Mouse (Mus musculus) liver, adult 2 months (tissue): ENCODE measurements around the gene Ninj1. TPM values are rescaled to one million over a fixed set of nuclear protein-coding genes. Genes with fewer than 3 reads are reported as not detected.

Experiments used
- DNase-seq: peaks from one replicate; pipeline ENCODE4 v3.0.0-alpha.2; 2011; ENCODE audit warnings: low read depth, low spot score; ENCODE audit errors: extremely low read depth
- H3K27ac ChIP-seq: fragments of 200-500 bp; replicated peaks from 2 replicates; pipeline ENCODE4 v1.5.1; 2012; ENCODE audit warnings: low read depth, mild to moderate bottlenecking, control low read depth, inconsistent platforms, low read length; ENCODE audit not compliant: insufficient read depth
- H3K27me3 ChIP-seq: fragments of 200-500 bp; 2 replicates; pipeline ENCODE4 v1.6.1; 2012; ENCODE audit warnings: mild to moderate bottlenecking, moderate library complexity, low read length, inconsistent platforms; ENCODE audit not compliant: control insufficient read depth, insufficient read depth
- H3K36me3 ChIP-seq: fragments of 200-500 bp; 2 replicates; pipeline ENCODE4 v1.6.1; 2012; ENCODE audit warnings: low read length, inconsistent platforms; ENCODE audit not compliant: control insufficient read depth, insufficient read depth
- H3K4me1 ChIP-seq: fragments of 200-500 bp; 2 replicates; pipeline ENCODE4 v1.6.1; 2011; ENCODE audit warnings: low read length; ENCODE audit not compliant: control insufficient read depth, insufficient read depth
- H3K4me3 ChIP-seq: fragments of 200-500 bp; 2 replicates; pipeline ENCODE4 v1.5.1; 2011; ENCODE audit warnings: low read depth, mild to moderate bottlenecking, control low read depth, low read length, moderate library complexity; ENCODE audit not compliant: insufficient read depth
- H3K79me2 ChIP-seq: fragments of 200-500 bp; 2 replicates; pipeline ENCODE4 v1.6.1; 2012; ENCODE audit warnings: inconsistent platforms, mild to moderate bottlenecking, low read length, moderate library complexity; ENCODE audit not compliant: control insufficient read depth, insufficient read depth
- H3K9ac ChIP-seq: fragments of 200-500 bp; 2 replicates; pipeline ENCODE4 v1.6.1; 2012; ENCODE audit warnings: low read depth, mild to moderate bottlenecking, control low read depth, inconsistent platforms, low read length
- CTCF ChIP-seq: fragments of 200-500 bp; IDR thresholded peaks from 2 replicates; pipeline ENCODE4 v1.5.1; 2011; ENCODE audit warnings: low read depth, low read length, control low read depth
- POLR2A ChIP-seq: fragments of 200-500 bp; IDR thresholded peaks from 2 replicates; pipeline ENCODE4 v1.6.1; 2011; ENCODE audit warnings: low read length, control low read depth; ENCODE audit not compliant: insufficient read depth; ENCODE audit errors: extremely low read depth
- WGBS: fragments of 180-500 bp; shearing (Covaris S2); methylation state at CpG from one replicate; pipeline ENCODE4 v1.1.7; 2018; 5-methylcytosine and 5-hydroxymethylcytosine counted together
- polyA plus RNA-seq: library from polyadenylated mRNA; depleted of rRNA; stranded (reverse); fragments of >200 nt; gene quantifications from 2 replicates; pipeline ENCODE4 v1.2.3, GENCODE M21; 2012
- total RNA-seq: library from RNA; depleted of rRNA; stranded (reverse); fragments of >200 nt; gene quantifications from 2 replicates; pipeline ENCODE4 v1.2.3, GENCODE M21; 2014

Ninj1 gene
- total and polyA plus RNA-seq, 2 experiments, result 178 to 1,040 TPM

GRCm38 (mm10) chr13:49154028-49154427, 33.3 kb upstream of the Ninj1 start:
- no peaks in the 10 kb centered on the region for H3K36me3 ChIP-seq
- H3K9ac ChIP-seq, result no peak overlapping the region
- H3K27ac ChIP-seq, result no peak overlapping the region
- H3K4me3 ChIP-seq, result no peak overlapping the region
- WGBS, result 69% methylated on average over 10 of the region's 10 CpGs
- no peaks in the 10 kb centered on the region for H3K4me1 ChIP-seq
- H3K27me3 ChIP-seq, result peaks cover 2% of the 10 kb centered on the region; the same call in 1 of the 2 replicates
- no peaks in the 10 kb centered on the region for H3K79me2 ChIP-seq
- TF ChIP-seq CTCF (no peak), POLR2A (no peak)
- no peak for DNase-seq

GRCm38 (mm10) chr13:49154621-49155020, 32.7 kb upstream of the Ninj1 start:
- H3K79me2 ChIP-seq, result no peaks in the 10 kb centered on the region
- no peak overlapping the region for H3K9ac ChIP-seq
- no peaks in the 10 kb centered on the region for H3K36me3 ChIP-seq
- H3K27ac ChIP-seq, result no peak overlapping the region
- WGBS, result 68% methylated on average over 7 of the region's 7 CpGs
- H3K27me3 ChIP-seq, result peaks cover 2% of the 10 kb centered on the region; the same call in 1 of the 2 replicates
- H3K4me1 ChIP-seq, result no peaks in the 10 kb centered on the region
- TF ChIP-seq POLR2A, result no peak
- TF ChIP-seq CTCF, result no peak
- no peak for DNase-seq
- no peak overlapping the region for H3K4me3 ChIP-seq

- DNase-seq, result no peak
These were observed 30.6 kb upstream of the Ninj1 start for GRCm38 (mm10) chr13:49156645-49157044.

GRCm38 (mm10) chr13:49158040-49158713, 29.1 kb upstream of the Ninj1 start:
- H3K79me2 ChIP-seq, result no peaks in the 10 kb centered on the region
- no peaks in the 10 kb centered on the region for H3K4me1 ChIP-seq
- DNase-seq, result no peak
- no peak overlapping the region for H3K9ac ChIP-seq
- H3K36me3 ChIP-seq, result no peaks in the 10 kb centered on the region
- H3K27ac ChIP-seq, result no peak overlapping the region
- TF ChIP-seq CTCF, result no peak
- TF ChIP-seq POLR2A, result no peak
- 0 out of 2 replicates have a peak, but pooled peaks cover 2% of the 10 kb centered on the region for H3K27me3 ChIP-seq
- 85% methylated on average over 10 of the region's 10 CpGs for WGBS
- H3K4me3 ChIP-seq, result no peak overlapping the region

More at GRCm38 (mm10) chr13:49156645-49157044, 30.6 kb upstream of the Ninj1 start:
- H3K9ac ChIP-seq, result no peak overlapping the region
- H3K4me1 ChIP-seq, result no peaks in the 10 kb centered on the region
- H3K27ac ChIP-seq, result no peak overlapping the region
- TF ChIP-seq POLR2A (no peak), CTCF (peak; percentile 24)
- WGBS, result 77% methylated on average over 4 of the region's 4 CpGs
- no peaks in the 10 kb centered on the region for H3K36me3 ChIP-seq
- no peak overlapping the region for H3K4me3 ChIP-seq
- H3K27me3 ChIP-seq, result 0 out of 2 replicates have a peak, but pooled peaks cover 2% of the 10 kb centered on the region
- no peaks in the 10 kb centered on the region for H3K79me2 ChIP-seq

- DNase-seq, result no peak
- no peak overlapping the region for H3K9ac ChIP-seq
- H3K4me1 ChIP-seq, result no peaks in the 10 kb centered on the region
- no peak overlapping the region for H3K27ac ChIP-seq
- TF ChIP-seq CTCF (no peak), POLR2A (no peak)
- no peaks in the 10 kb centered on the region for H3K36me3 ChIP-seq
- WGBS, result 62% methylated on average over 2 of the region's 2 CpGs
- no peak overlapping the region for H3K4me3 ChIP-seq
- H3K27me3 ChIP-seq, result no peaks in the 10 kb centered on the region
- H3K79me2 ChIP-seq, result no peaks in the 10 kb centered on the region
These were observed 26.0 kb upstream of the Ninj1 start for GRCm38 (mm10) chr13:49161236-49161635.

- Histone ChIP-seq H3K4me3 (no peak overlapping the region), H3K27ac (no peak overlapping the region), H3K36me3 (no peaks in the 10 kb centered on the region), H3K27me3 (no peaks in the 10 kb centered on the region), H3K79me2 (no peaks in the 10 kb centered on the region), H3K4me1 (no peaks in the 10 kb centered on the region), H3K9ac (no peak overlapping the region)
- no peak for DNase-seq
- 74% methylated on average over 4 of the region's 4 CpGs for WGBS
- TF ChIP-seq POLR2A (no peak), CTCF (no peak)
These were observed 24.6 kb upstream of the Ninj1 start for GRCm38 (mm10) chr13:49162722-49163121.
